Mouse (Mus musculus) hindbrain, embryonic 15.5 days (tissue): ENCODE data around the gene Iffo2. TPM values are rescaled to one million over a fixed set of nuclear protein-coding genes. Genes with fewer than 3 reads are reported as not detected.

Experiments
- ATAC-seq: fragments of 200-750 bp; cut with Nextera tagmentation; 2 replicates; pipeline ENCODE4 v1.8.0; 2017; ENCODE audit warnings: low read depth, moderate number of reproducible peaks, moderate TSS enrichment; ENCODE audit not compliant: low FRiP score
- H3K27ac ChIP-seq: fragments of 300-500 bp; sonication (generic); replicated peaks from 2 replicates; pipeline ENCODE4 v1.5.1; 2015; ENCODE audit warnings: mild to moderate bottlenecking, inconsistent platforms
- H3K27me3 ChIP-seq: fragments of 300-500 bp; sonication (generic); 2 replicates; pipeline ENCODE4 v1.6.1; 2015; ENCODE audit warnings: control low read depth, inconsistent platforms
- H3K36me3 ChIP-seq: fragments of 300-500 bp; sonication (generic); 2 replicates; pipeline ENCODE4 v1.6.1; 2015; ENCODE audit warnings: control low read depth, inconsistent platforms
- H3K4me1 ChIP-seq: fragments of 300-500 bp; sonication (generic); replicated peaks from 2 replicates; pipeline ENCODE4 v1.6.1; 2015; ENCODE audit warnings: control low read depth, inconsistent platforms
- H3K4me2 ChIP-seq: fragments of 300-500 bp; sonication (generic); 2 replicates; pipeline ENCODE4 v1.6.1; 2015; ENCODE audit warnings: moderate library complexity, mild to moderate bottlenecking, inconsistent platforms
- H3K4me3 ChIP-seq: fragments of 300-500 bp; sonication (generic); 2 replicates; pipeline ENCODE4 v1.5.1; 2015; ENCODE audit warnings: mild to moderate bottlenecking, inconsistent platforms
- H3K9ac ChIP-seq: fragments of 300-500 bp; sonication (generic); 2 replicates; pipeline ENCODE4 v1.6.1; 2015; ENCODE audit warnings: inconsistent platforms
- H3K9me3 ChIP-seq: fragments of 300-500 bp; sonication (generic); 2 replicates; pipeline ENCODE4 v1.6.1; 2016; ENCODE audit warnings: control low read depth, inconsistent platforms
- WGBS: fragments of 180-500 bp; shearing (Covaris S2); methylation state at CpG from one replicate; pipeline ENCODE4 v1.1.7; 2015; 5-methylcytosine and 5-hydroxymethylcytosine counted together
- polyA plus RNA-seq: library from polyadenylated mRNA; unstranded; fragments of >200 nt; fragmentation: Nextera tagmentation; extraction: Ambion mirVana; gene quantifications from 2 replicates; pipeline ENCODE4 v1.2.1, GENCODE M21; 2015

Iffo2 gene
- polyA plus RNA-seq, 1 experiment from 2014 or later: 4.3 TPM

DNA sequence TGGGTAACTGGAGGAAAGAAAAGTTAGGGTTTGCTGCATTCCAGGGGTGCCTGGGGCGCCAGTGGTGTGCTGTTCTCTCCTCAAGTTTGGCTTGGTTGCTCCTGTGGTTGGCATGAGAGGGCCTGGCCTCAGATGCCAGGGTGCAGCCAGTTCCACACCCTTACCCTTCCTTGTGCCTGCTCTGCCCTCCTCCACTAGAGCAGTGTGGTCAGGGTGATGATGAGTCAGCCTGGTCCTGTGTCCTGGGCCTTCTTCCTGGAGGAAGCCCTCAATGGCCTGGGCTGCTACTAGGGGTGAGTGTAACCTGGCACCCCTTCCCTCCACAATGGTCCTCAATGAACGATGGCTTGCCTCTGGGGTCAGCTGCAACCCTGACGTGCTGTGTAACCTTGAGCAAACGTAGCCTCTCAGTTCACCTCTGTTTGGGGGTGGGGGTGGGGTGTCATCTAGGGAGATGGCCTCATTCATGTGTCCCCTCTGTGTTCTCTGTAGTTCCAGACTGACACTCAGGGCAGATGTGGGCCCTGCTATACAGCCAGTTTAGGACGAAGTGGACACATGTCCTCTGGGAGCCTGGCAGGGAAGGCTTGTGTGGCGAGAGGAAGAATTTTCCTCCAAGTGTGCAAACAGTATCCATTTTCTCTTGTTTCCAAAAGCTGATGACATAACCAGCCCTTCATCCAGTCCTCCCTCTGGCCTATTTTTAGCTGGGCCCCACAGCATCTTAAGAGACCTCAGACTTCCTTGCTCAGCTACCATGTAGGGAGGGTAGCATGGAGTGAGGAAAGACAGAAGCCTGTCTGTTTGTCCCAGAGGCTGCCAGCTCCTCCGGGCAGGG is 71.4 kb downstream of the Iffo2 start:
- no peak overlapping the region for H3K4me3 ChIP-seq
- WGBS: 67% methylated on average over 7 of the region's 7 CpGs
- H3K4me1 ChIP-seq: peaks cover 43% of the 10 kb centered on the region
- no peaks in the 10 kb centered on the region for H3K9me3 ChIP-seq
- no peak overlapping the region for H3K4me2 ChIP-seq
- H3K36me3 ChIP-seq: peaks cover 11% of the 10 kb centered on the region; the same call in 1 of the 2 replicates
- no peak overlapping the region for H3K27ac ChIP-seq
- no peak for ATAC-seq
- H3K9ac ChIP-seq: no peak overlapping the region
- H3K27me3 ChIP-seq: no peaks in the 10 kb centered on the region

- H3K36me3 ChIP-seq: peaks cover 11% of the 10 kb centered on the region; the same call in 1 of the 2 replicates
- H3K27me3 ChIP-seq: no peaks in the 10 kb centered on the region
- H3K4me3 ChIP-seq: no peak within 1 kb of the TSS
- no peak for ATAC-seq
- H3K9me3 ChIP-seq: no peaks in the 10 kb centered on the region
- H3K9ac ChIP-seq: no peak within 1 kb of the TSS
- no peak within 1 kb of the TSS for H3K4me2 ChIP-seq
- H3K27ac ChIP-seq: no peak within 1 kb of the TSS
- WGBS: 52% methylated on average over 14 of the region's 14 CpGs
- H3K4me1 ChIP-seq: peaks cover 34% of the 10 kb centered on the region
These were observed 72.3 kb downstream of the Iffo2 start, which contains the start of gene Gm21969 for GRCm38 (mm10) chr4:139602357-139603244. Gene Gm21969, plus strand, starts transcription at chr4:139603186.

GRCm38 (mm10) chr4:139605216-139605615 is 74.9 kb downstream of the Iffo2 start:
- Histone ChIP-seq H3K4me3 (no peak overlapping the region), H3K27ac (no peak overlapping the region), H3K36me3 (peaks cover 11% of the 10 kb centered on the region; the same call in 1 of the 2 replicates), H3K9me3 (no peaks in the 10 kb centered on the region), H3K27me3 (no peaks in the 10 kb centered on the region), H3K9ac (no peak overlapping the region), H3K4me2 (no peak overlapping the region), H3K4me1 (peaks cover 9% of the 10 kb centered on the region)
- WGBS: 88% methylated on average over 11 of the region's 11 CpGs
- ATAC-seq: no peak

GRCm38 (mm10) chr4:139606732-139607131 is 76.4 kb downstream of the Iffo2 start:
- Histone ChIP-seq H3K27me3 (no peaks in the 10 kb centered on the region), H3K4me2 (no peak overlapping the region), H3K4me3 (no peak overlapping the region), H3K27ac (no peak overlapping the region), H3K36me3 (peaks cover 11% of the 10 kb centered on the region; the same call in 1 of the 2 replicates), H3K9ac (no peak overlapping the region), H3K4me1 (peaks cover 10% of the 10 kb centered on the region), H3K9me3 (no peaks in the 10 kb centered on the region)
- no peak for ATAC-seq
- 95% methylated on average over 5 of the region's 5 CpGs for WGBS

DNA sequence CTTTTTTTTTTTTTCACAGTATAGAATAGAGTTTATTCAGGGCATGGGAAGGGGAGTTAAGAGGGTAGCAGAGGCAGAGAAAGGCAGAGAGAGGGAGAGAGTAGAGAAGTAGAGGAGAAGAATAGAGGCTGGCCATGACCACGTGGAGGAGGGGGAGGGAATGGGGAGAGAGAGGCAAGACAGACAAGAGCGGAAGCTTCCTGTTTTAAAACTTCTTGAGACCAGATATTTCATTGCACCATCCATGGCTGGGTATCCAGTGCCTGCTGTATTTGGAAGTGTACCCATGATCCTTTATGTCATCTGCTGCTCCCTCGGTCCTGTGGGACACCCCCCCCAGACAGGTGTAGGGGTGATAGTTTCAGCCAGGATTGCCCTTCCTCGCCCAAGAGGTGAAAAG is 78.6 kb downstream of the Iffo2 start:
- H3K4me3 ChIP-seq: no peak overlapping the region
- H3K36me3 ChIP-seq: peaks cover 22% of the 10 kb centered on the region
- no peak overlapping the region for H3K27ac ChIP-seq
- no peak overlapping the region for H3K9ac ChIP-seq
- H3K4me1 ChIP-seq: peaks cover 8% of the 10 kb centered on the region
- no peaks in the 10 kb centered on the region for H3K9me3 ChIP-seq
- 76% methylated on average over 4 of the region's 4 CpGs for WGBS
- no peaks in the 10 kb centered on the region for H3K27me3 ChIP-seq
- H3K4me2 ChIP-seq: no peak overlapping the region
- no peak for ATAC-seq

GRCm38 (mm10) chr4:139610954-139611353 is 80.6 kb downstream of the Iffo2 start:
- Histone ChIP-seq H3K4me2 (no peak overlapping the region), H3K27ac (peak overlapping the region; percentile 67), H3K9me3 (no peaks in the 10 kb centered on the region), H3K9ac (no peak overlapping the region), H3K27me3 (no peaks in the 10 kb centered on the region), H3K4me3 (no peak overlapping the region), H3K36me3 (peaks cover 31% of the 10 kb centered on the region), H3K4me1 (peaks cover 14% of the 10 kb centered on the region)
- WGBS: 36% methylated on average over 6 of the region's 6 CpGs
- ATAC-seq: no peak

DNA sequence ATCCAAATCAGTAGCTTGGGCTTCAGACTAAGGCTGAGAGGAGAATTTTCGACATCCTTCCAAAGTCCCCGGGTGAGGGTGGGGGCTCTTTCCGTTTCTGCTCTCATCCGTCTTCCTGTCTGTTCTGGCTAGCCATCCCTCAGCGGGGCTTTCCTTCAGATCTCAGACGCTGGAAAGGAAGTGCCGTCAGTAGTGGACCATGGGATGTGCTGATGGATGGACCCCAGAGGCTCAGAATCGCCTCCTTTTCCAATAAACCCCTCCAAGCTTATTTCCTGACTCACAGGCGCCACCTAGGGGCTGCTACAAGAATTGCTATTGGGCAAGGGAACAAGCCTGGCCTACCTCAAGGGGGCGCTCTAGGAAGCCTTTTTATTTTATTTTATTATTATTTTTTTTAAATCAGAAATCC is 81.2 kb downstream of the Iffo2 start:
- Histone ChIP-seq H3K4me2 (peak overlapping the region; percentile 44), H3K27me3 (no peaks in the 10 kb centered on the region), H3K27ac (0 out of 2 replicates have a peak overlapping the region, but pooled peaks have one; percentile 41), H3K36me3 (peaks cover 27% of the 10 kb centered on the region), H3K4me3 (no peak overlapping the region; the same call in 1 of the 2 replicates), H3K4me1 (peaks cover 17% of the 10 kb centered on the region), H3K9me3 (no peaks in the 10 kb centered on the region), H3K9ac (no peak overlapping the region)
- WGBS: 2% methylated on average over 10 of the region's 10 CpGs
- peak; percentile 36; the same call in 1 of the 2 replicates for ATAC-seq

DNA sequence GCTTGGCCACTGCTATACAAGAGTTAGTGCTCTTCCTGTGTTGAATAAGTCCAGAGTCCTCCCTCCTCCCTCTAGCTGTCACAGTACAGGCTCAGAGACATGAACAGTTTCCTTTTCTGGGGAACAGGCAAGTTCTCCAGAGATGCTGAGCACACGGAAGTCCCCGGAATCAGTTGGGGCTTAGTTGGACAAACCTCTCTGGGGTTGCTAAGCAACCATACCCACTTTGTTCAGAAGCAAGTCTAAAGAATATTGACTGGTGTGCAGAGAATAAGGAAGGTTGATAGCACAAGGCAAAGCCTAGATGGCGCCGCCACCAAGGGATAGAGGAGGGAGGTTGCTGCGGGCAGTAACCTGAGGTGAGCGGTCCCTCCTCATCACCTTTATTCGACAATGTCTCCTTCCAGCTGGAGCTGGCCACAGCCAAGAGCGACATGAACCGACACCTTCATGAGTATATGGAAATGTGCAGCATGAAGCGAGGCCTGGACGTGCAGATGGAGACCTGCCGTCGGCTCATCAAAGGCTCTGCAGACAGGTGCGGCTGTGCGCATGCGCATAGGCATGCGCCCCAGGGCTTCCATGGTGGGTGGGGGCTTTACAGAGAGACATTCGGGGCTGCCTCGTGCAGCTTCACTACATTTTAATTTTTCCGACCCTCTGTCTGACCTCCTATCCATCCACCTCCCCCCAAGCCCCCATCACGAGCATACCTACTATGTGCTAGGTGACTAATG is 84.3 kb downstream of the Iffo2 start:
- Histone ChIP-seq H3K9me3 (no peaks in the 10 kb centered on the region), H3K4me2 (no peak overlapping the region), H3K4me1 (peaks cover 24% of the 10 kb centered on the region), H3K4me3 (no peak overlapping the region), H3K36me3 (peaks cover 28% of the 10 kb centered on the region), H3K27me3 (no peaks in the 10 kb centered on the region), H3K27ac (no peak overlapping the region), H3K9ac (no peak overlapping the region)
- ATAC-seq: no peak
- WGBS: 87% methylated on average over 21 of the region's 21 CpGs

- no peaks in the 10 kb centered on the region for H3K9me3 ChIP-seq
- 15% methylated on average over 24 of the region's 24 CpGs for WGBS
- peak overlapping the region; percentile 49 for H3K4me2 ChIP-seq
- H3K27ac ChIP-seq: peak overlapping the region; percentile 23; the same call in 1 of the 2 replicates
- peak overlapping the region; percentile 1; the same call in 1 of the 2 replicates for H3K9ac ChIP-seq
- peaks cover 28% of the 10 kb centered on the region for H3K36me3 ChIP-seq
- peaks cover 18% of the 10 kb centered on the region for H3K4me1 ChIP-seq
- ATAC-seq: peak; percentile 59
- peak overlapping the region; percentile 25 for H3K4me3 ChIP-seq
- no peaks in the 10 kb centered on the region for H3K27me3 ChIP-seq
These were observed 86.1 kb downstream of the Iffo2 start for GRCm38 (mm10) chr4:139616276-139617000.

- Histone ChIP-seq H3K4me3 (peak overlapping the region; percentile 25; the same call in 1 of the 2 replicates), H3K9ac (no peak overlapping the region), H3K4me1 (peaks cover 21% of the 10 kb centered on the region), H3K36me3 (peaks cover 28% of the 10 kb centered on the region), H3K27ac (peak overlapping the region; percentile 23; the same call in 1 of the 2 replicates), H3K27me3 (no peaks in the 10 kb centered on the region), H3K9me3 (no peaks in the 10 kb centered on the region), H3K4me2 (peak overlapping the region; percentile 49)
- WGBS: 50% methylated on average over 3 of the region's 3 CpGs
- no peak for ATAC-seq
These were observed 86.6 kb downstream of the Iffo2 start for GRCm38 (mm10) chr4:139617001-139617364.

DNA sequence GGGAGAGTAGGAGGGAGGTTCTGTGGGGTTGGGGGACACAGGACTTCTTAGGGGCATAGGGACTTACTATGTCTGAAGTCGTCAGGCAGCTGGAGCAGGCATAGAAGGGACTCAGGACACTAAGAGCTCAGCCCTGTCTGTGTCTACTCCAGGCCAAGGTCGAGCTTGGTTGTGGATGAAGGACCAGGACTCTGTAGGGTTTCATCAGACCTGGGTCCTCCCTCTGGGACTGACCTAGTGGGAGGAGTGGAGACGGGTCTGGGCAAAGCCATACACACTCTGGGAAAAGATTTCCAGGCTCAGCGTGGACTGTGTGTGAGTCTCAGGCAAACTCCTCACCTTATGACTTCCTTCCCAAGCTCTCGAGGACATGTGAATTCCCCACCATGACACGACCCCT is 89.4 kb downstream of the Iffo2 start:
- Histone ChIP-seq H3K36me3 (peaks cover 10% of the 10 kb centered on the region), H3K4me3 (no peak overlapping the region), H3K4me1 (peaks cover 37% of the 10 kb centered on the region), H3K27me3 (no peaks in the 10 kb centered on the region), H3K9ac (no peak overlapping the region), H3K4me2 (no peak overlapping the region), H3K27ac (no peak overlapping the region), H3K9me3 (no peaks in the 10 kb centered on the region)
- 79% methylated on average over 6 of the region's 6 CpGs for WGBS
- ATAC-seq: no peak
